Mouse (Mus musculus) heart, postnatal 36 days (tissue): Measurements from ENCODE around the gene Usp37. TPM values are rescaled to one million over a fixed set of nuclear protein-coding genes. Genes with fewer than 3 reads are reported as not detected.
"Not testable (repeated sequence)": the region's sequence is repeated elsewhere in the genome, so short reads cannot be mapped to it uniquely, and the experiment has no call there.

Experiments
- DNase-seq, 2 experiments: peaks; one replicate each; pipeline ENCODE4 v3.0.0; 2021 to 2022
- intact Hi-C: fragments of 180-260 bp; cut with DNase I; formaldehyde crosslinking; loops from one replicate; pipeline ENCODE4 v1.15.1; 2025
- total RNA-seq, 2 experiments: library from RNA; stranded (reverse); gene quantifications; 2 replicates each; pipeline ENCODE4 v1.2.3; 2021

Gene Usp37
- 10 to 100 TPM in 1 of 2 experiments, 1 to 10 TPM in 1; 6.7 to 10.1 TPM for total RNA-seq

- no peak for DNase-seq
- intact Hi-C loops = no loop called here
Observed at GRCm38 (mm10) chr1:74544184-74544583, at the start of gene Usp37. Gene Usp37, minus strand, starts transcription at chr1:74544284.

GRCm38 (mm10) chr1:74587773-74588445 is 43.8 kb upstream of the Usp37 start, which contains the start of the genes Zfp142 and Bcs1l:
Gene Zfp142, minus strand, starts transcription at chr1:74588246.
Gene Bcs1l, plus strand, starts transcription at chr1:74588289.
- intact Hi-C loops = loop anchor here (5.0 to 10.0 kb wide), 4 partner anchors 77 to 729 kb away; partner anchors contain the start of genes Cnot9, Ctdsp1, Dnpep and Ttll4
- peak; percentile 99 for DNase-seq

GRCm38 (mm10) chr1:74587233-74587772 is 43.2 kb upstream of the Usp37 start:
- intact Hi-C loops = loop anchor here (5.0 to 10.0 kb wide), 4 partner anchors 77 to 730 kb away; partner anchors contain the start of genes Cnot9, Ctdsp1, Dnpep and Ttll4
- no peak for DNase-seq

- DNase-seq = peak in 1 of 2 experiments; percentile 26
- intact Hi-C loops = loop anchor here (5.0 to 10.0 kb wide), 4 partner anchors 78 to 732 kb away; partner anchors contain the start of genes Cnot9, Ctdsp1, Dnpep and Ttll4
Observed at GRCm38 (mm10) chr1:74584616-74585398, 40.7 kb upstream of the Usp37 start.

GRCm38 (mm10) chr1:74582621-74583020 is 38.5 kb upstream of the Usp37 start:
- no peak for DNase-seq
- intact Hi-C loops = loop anchor here (10.0 kb wide), 2 partner anchors 82 to 188 kb away; partner anchors contain the start of genes Ctdsp1 and Ttll4

- intact Hi-C loops = no loop called here
- no peak for DNase-seq
Observed at GRCm38 (mm10) chr1:74569739-74570719, 25.9 kb upstream of the Usp37 start.

GRCm38 (mm10) chr1:74565834-74566233 is 21.8 kb upstream of the Usp37 start:
- intact Hi-C loops = no loop called here
- DNase-seq = no peak

- no peak for DNase-seq
- intact Hi-C loops = no loop called here
Observed at GRCm38 (mm10) chr1:74559061-74559460, 15.0 kb upstream of the Usp37 start.

GRCm38 (mm10) chr1:74542451-74542961 is 1.6 kb downstream of the Usp37 start, which contains the start of gene Plcd4:
Gene Plcd4, plus strand, starts transcription at chr1:74542888.
- DNase-seq = no peak
- intact Hi-C loops = no loop called here

- DNase-seq = no peak
- intact Hi-C loops = no loop called here
Observed at GRCm38 (mm10) chr1:74538650-74539049, 5.4 kb downstream of the Usp37 start.

GRCm38 (mm10) chr1:74528589-74528988 is 15.5 kb downstream of the Usp37 start:
- intact Hi-C loops = no loop called here

GRCm38 (mm10) chr1:74524746-74525145 is 19.3 kb downstream of the Usp37 start:
- intact Hi-C loops = no loop called here
- no peak for DNase-seq

More at GRCm38 (mm10) chr1:74528589-74528988, 15.5 kb downstream of the Usp37 start:
- no peak for DNase-seq

GRCm38 (mm10) chr1:74519875-74520274 is 24.2 kb downstream of the Usp37 start:
- intact Hi-C loops = no loop called here
- no peak for DNase-seq

GRCm38 (mm10) chr1:74512999-74513398 is 31.1 kb downstream of the Usp37 start:
- intact Hi-C loops, DNase-seq: not testable (repeated sequence)

- DNase-seq = no peak
- intact Hi-C loops = no loop called here
Observed at GRCm38 (mm10) chr1:74511306-74511705, 32.8 kb downstream of the Usp37 start.

GRCm38 (mm10) chr1:74507780-74508179 is 36.3 kb downstream of the Usp37 start:
- intact Hi-C loops = loop anchor here (5.0 kb wide), 1 partner anchor 80 kb away; the partner anchor contains the start of genes Bcs1l and Zfp142
- DNase-seq = no peak

GRCm38 (mm10) chr1:74506471-74506881 is 37.6 kb downstream of the Usp37 start:
- DNase-seq = no peak
- intact Hi-C loops = loop anchor here (5.0 kb wide), 1 partner anchor 81 kb away; the partner anchor contains the start of genes Bcs1l and Zfp142

- intact Hi-C loops = loop anchor here (5.0 kb wide), 1 partner anchor 81 kb away; the partner anchor contains the start of genes Bcs1l and Zfp142
- peak; percentile 100 for DNase-seq
Observed at GRCm38 (mm10) chr1:74505721-74506464, 38.2 kb downstream of the Usp37 start, which contains the start of gene Cnot9. Gene Cnot9, plus strand, starts transcription at chr1:74506058.
